8 mouse cellular contexts compared by ENCODE assay signal in the genomic region with DNA sequence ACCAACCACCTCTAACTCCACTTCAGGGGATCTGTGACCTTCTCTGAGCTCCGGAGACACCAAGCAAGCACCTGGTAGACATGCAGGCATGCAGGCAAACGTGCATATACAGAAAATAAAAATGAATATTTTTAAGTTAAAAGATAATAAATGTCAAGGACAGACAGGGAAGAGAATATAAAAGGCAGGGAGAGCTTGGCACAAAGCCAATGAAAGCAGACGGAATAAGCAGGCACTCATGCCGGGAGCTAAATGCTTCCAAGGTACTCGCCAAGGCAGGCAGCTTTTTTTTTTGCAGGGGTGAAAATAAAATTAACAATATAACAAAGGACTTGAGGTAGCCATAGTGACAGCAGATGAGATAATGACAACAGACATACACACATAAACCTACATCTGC. TPM values are rescaled to one million over a fixed set of nuclear protein-coding genes. Genes with fewer than 3 reads are reported as not detected.
DNase-seq lines count a peak whose midpoint lies in the region.

No protein-coding gene starts in this region.

- peak; percentile 40 to 51 for DNase-seq in kidney, postnatal 25 days
- no peak for DNase-seq in kidney, adult 8-10 months
- peak; percentile 68 for DNase-seq in adrenal gland, adult 2 months
- peak; percentile 43 for DNase-seq in cerebellum, adult 11 months
- peak; percentile 74 for DNase-seq in layer of hippocampus, adult 9-11 months
- no peak for DNase-seq in Muller cell, postnatal 12 days (ENCODE audit: inconsistent ontology term)
- DNase-seq in gastrocnemius, postnatal 36 days: no peak
- DNase-seq in thymus, postnatal 14 days: no peak

- intact Hi-C loops in gastrocnemius, postnatal 36 days (cut with DNase I): no loop called here

RNA-seq across cellular contexts. Expression of gene Sec61a2, which starts 10.9 kb away (rescaled TPM):
- 10 to 100 TPM; 24.1 to 31.7 TPM for total RNA-seq in adrenal gland, adult 2 months (2021)
- 24.3 and 25.5 TPM in 2 replicates for polyA plus RNA-seq in adrenal gland, adult 2 months (2012; rRNA removed)
- total RNA-seq in gastrocnemius, postnatal 36 days (2021): 10 to 100 TPM; 29.7 to 31.2 TPM

RNA-seq across cellular contexts. Expression of gene Dhtkd1, which starts 36.5 kb away (rescaled TPM):
- total RNA-seq in adrenal gland, adult 2 months (2021): 10 to 100 TPM; 12.1 to 14.8 TPM
- polyA plus RNA-seq in adrenal gland, adult 2 months (2012; rRNA removed): 4.2 and 4.3 TPM in 2 replicates
- 1 to 10 TPM; 1.3 to 4.6 TPM for total RNA-seq in gastrocnemius, postnatal 36 days (2021)

RNA-seq across cellular contexts. Expression of gene Gm13199, which starts 43.4 kb away (rescaled TPM):
- under 1 TPM; 0.40 to 0.93 TPM for total RNA-seq in adrenal gland, adult 2 months (2021)
- 1.5 and 2.3 TPM in 2 replicates for polyA plus RNA-seq in adrenal gland, adult 2 months (2012; rRNA removed)
- total RNA-seq in gastrocnemius, postnatal 36 days (2021): not detected

RNA-seq across cellular contexts. Expression of gene Upf2, which starts 45.2 kb away (rescaled TPM):
- total RNA-seq in adrenal gland, adult 2 months (2021): 10 to 100 TPM; 19.5 to 27.4 TPM
- 0.52 and 0.63 TPM in 2 replicates for polyA plus RNA-seq in adrenal gland, adult 2 months (2012; rRNA removed)
- total RNA-seq in gastrocnemius, postnatal 36 days (2021): 10 to 100 TPM; 18.1 to 19.7 TPM

Comparison
In these comparisons a context has a peak if more than half of its experiments do, and no peak if none do; other contexts are left out.
1. DNase-seq: peak in kidney, postnatal 25 days (2 of 2), adrenal gland, adult 2 months (single experiment), cerebellum, adult 11 months (single experiment) and layer of hippocampus, adult 9-11 months (single experiment); none in kidney, adult 8-10 months (0 of 2), Muller cell, postnatal 12 days (single experiment), gastrocnemius, postnatal 36 days (0 of 2) and thymus, postnatal 14 days (single experiment).